Mouse (Mus musculus) spleen, adult 10 weeks (tissue): Measurements from ENCODE around the gene Nutf2. TPM values are rescaled to one million over a fixed set of nuclear protein-coding genes. Genes with fewer than 3 reads are reported as not detected.

ENCODE experiments used
- polyA plus RNA-seq: library from polyadenylated mRNA; stranded (reverse); fragments of 350-450 nt; fragmentation: Illumina TruSeq; extraction: RNeasy Lipid Tissue Mini Kit (QIAGEN cat#74804); gene quantifications from one replicate; pipeline ENCODE4 v1.2.3, GENCODE M21; 2015; ENCODE audit warnings: low replicate concordance; ENCODE audit not compliant: insufficient read depth

Gene Nutf2
- polyA plus RNA-seq: 79.0 TPM

GRCm38 (mm10) chr8:105860143-105860981 is at the start of gene Nutf2:
Nutf2 (plus strand) TSS chr8:105860580.

GRCm38 (mm10) chr8:105826861-105827848 is 33.2 kb upstream of the Nutf2 start, which contains the start of the genes Ranbp10 and Tsnaxip1:
Ranbp10 (minus strand) TSS chr8:105827350.
Tsnaxip1 (plus strand) TSS chr8:105827731.

GRCm38 (mm10) chr8:105853178-105853577 is 7.2 kb upstream of the Nutf2 start, which contains the start of gene Cenpt:
Cenpt (minus strand) TSS chr8:105853278.

GRCm38 (mm10) chr8:105854715-105855216 is 5.6 kb upstream of the Nutf2 start, which contains the start of gene Thap11:
Thap11 (plus strand) TSS chr8:105855132.

GRCm38 (mm10) chr8:105880754-105881520 is 20.6 kb downstream of the Nutf2 start, which contains the start of gene Edc4:
Edc4 (plus strand) TSS chr8:105880881.

GRCm38 (mm10) chr8:105893339-105893738 is 33.0 kb downstream of the Nutf2 start, which contains the start of gene Nrn1l:
Nrn1l (plus strand) TSS chr8:105893567.

GRCm38 (mm10) chr8:105900180-105900940 is 40.0 kb downstream of the Nutf2 start, which contains the start of gene Pskh1:
Pskh1 (plus strand) TSS chr8:105900441.

Other genes starting within 250 kb of the Nutf2 start
- gene Ctcf, start 224.0 kb upstream of the Nutf2 start, polyA plus RNA-seq: 156 TPM
- not detected for gene Agrp, start 223.2 kb upstream of the Nutf2 start, polyA plus RNA-seq
- gene Carmil2, start 174.3 kb upstream of the Nutf2 start, polyA plus RNA-seq: 27.3 TPM
- gene Acd, start 159.5 kb upstream of the Nutf2 start, polyA plus RNA-seq: 26.9 TPM
- 2.4 TPM for gene Pard6a, start 159.4 kb upstream of the Nutf2 start, polyA plus RNA-seq
- not detected for gene 4933405L10Rik, start 152.9 kb upstream of the Nutf2 start, polyA plus RNA-seq
- 1.4 TPM for gene Enkd1, start 152.4 kb upstream of the Nutf2 start, polyA plus RNA-seq
- gene Gfod2, start 101.9 kb upstream of the Nutf2 start, polyA plus RNA-seq: 0.99 TPM
- 33.1 TPM for gene Ranbp10, start 33.2 kb upstream of the Nutf2 start, polyA plus RNA-seq
- 0.18 TPM for gene Tsnaxip1, start 32.8 kb upstream of the Nutf2 start, polyA plus RNA-seq
- 12.7 TPM for gene Cenpt, start 7.3 kb upstream of the Nutf2 start, polyA plus RNA-seq
- gene Thap11, start 5.4 kb upstream of the Nutf2 start, polyA plus RNA-seq: 21.7 TPM
- 23.4 TPM for gene Edc4, start 20.3 kb downstream of the Nutf2 start, polyA plus RNA-seq
- not detected for gene Nrn1l, start 33.0 kb downstream of the Nutf2 start, polyA plus RNA-seq
- 11.7 TPM for gene Pskh1, start 39.9 kb downstream of the Nutf2 start, polyA plus RNA-seq
- gene Ctrl, start 73.3 kb downstream of the Nutf2 start, polyA plus RNA-seq: 3.9 TPM
- 35.5 TPM for gene Psmb10, start 77.9 kb downstream of the Nutf2 start, polyA plus RNA-seq
- gene Lcat, start 82.8 kb downstream of the Nutf2 start, polyA plus RNA-seq: 1.4 TPM
- gene Slc12a4, start 105.5 kb downstream of the Nutf2 start, polyA plus RNA-seq: 10.7 TPM
- gene Dpep3, start 118.8 kb downstream of the Nutf2 start, polyA plus RNA-seq: 0.22 TPM
- 16.9 TPM for gene Dus2, start 130.8 kb downstream of the Nutf2 start, polyA plus RNA-seq
- gene Dpep2nb, start 145.4 kb downstream of the Nutf2 start, polyA plus RNA-seq: not detected
- gene Ddx28, start 151.3 kb downstream of the Nutf2 start, polyA plus RNA-seq: 6.9 TPM
- gene Nfatc3, start 198.3 kb downstream of the Nutf2 start, polyA plus RNA-seq: 110 TPM